Mouse (Mus musculus) hindbrain, embryonic 14.5 days (tissue): ENCODE measurements around the gene Plbd2. TPM values are rescaled to one million over a fixed set of nuclear protein-coding genes. Genes with fewer than 3 reads are reported as not detected.
A peak's percentile ranks its signal among the peaks of the same experiment; 100 is the strongest.

Source experiments
- ATAC-seq: fragments of 200-750 bp; cut with Nextera tagmentation; 2 replicates; pipeline ENCODE4 v1.8.0; 2017; ENCODE audit warnings: moderate number of reproducible peaks, mild to moderate bottlenecking, moderate TSS enrichment, moderate library complexity; ENCODE audit not compliant: low FRiP score
- DNase-seq: peaks from one replicate; pipeline ENCODE4 v3.0.0-alpha.2; 2015; ENCODE audit warnings: low spot score
- H3K27ac ChIP-seq: fragments of 300-500 bp; sonication (generic); 2 replicates; pipeline ENCODE4 v1.5.1; 2014; ENCODE audit warnings: mild to moderate bottlenecking, moderate library complexity
- H3K27me3 ChIP-seq: fragments of 300-500 bp; sonication (generic); 2 replicates; pipeline ENCODE4 v1.6.1; 2014; ENCODE audit warnings: mild to moderate bottlenecking, low read length, mixed read lengths; ENCODE audit not compliant: control insufficient read depth, insufficient read depth
- H3K36me3 ChIP-seq: fragments of 300-500 bp; sonication (generic); replicated peaks from 2 replicates; pipeline ENCODE4 v1.6.1; 2014; ENCODE audit not compliant: control insufficient read depth, insufficient read depth
- H3K4me1 ChIP-seq: fragments of 300-500 bp; sonication (generic); replicated peaks from 2 replicates; pipeline ENCODE4 v1.6.1; 2014; ENCODE audit warnings: antibody characterized with exemption, low read length, mixed read lengths; ENCODE audit not compliant: control insufficient read depth, insufficient read depth
- H3K4me2 ChIP-seq: fragments of 300-500 bp; sonication (generic); replicated peaks from 2 replicates; pipeline ENCODE4 v1.6.1; 2014; ENCODE audit warnings: mild to moderate bottlenecking, moderate library complexity
- H3K4me3 ChIP-seq: fragments of 300-500 bp; sonication (generic); replicated peaks from 2 replicates; pipeline ENCODE4 v1.5.1; 2014; ENCODE audit warnings: mild to moderate bottlenecking, low read length
- H3K9ac ChIP-seq: fragments of 300-500 bp; sonication (generic); 2 replicates; pipeline ENCODE4 v1.6.1; 2014
- H3K9me3 ChIP-seq: fragments of 300-500 bp; sonication (generic); 2 replicates; pipeline ENCODE4 v1.6.1; 2016; ENCODE audit warnings: low read length; ENCODE audit not compliant: control insufficient read depth
- WGBS: fragments of 180-500 bp; shearing (Covaris S2); extraction: QIAGEN DNeasy Blood & Tissue Kit; methylation state at CpG from one replicate; pipeline ENCODE4 v1.1.7; 2014; 5-methylcytosine and 5-hydroxymethylcytosine counted together
- polyA plus RNA-seq: library from polyadenylated mRNA; unstranded; fragments of >200 nt; fragmentation: Nextera tagmentation; extraction: Ambion mirVana; gene quantifications from 2 replicates; pipeline ENCODE4 v1.2.1, GENCODE M21; 2014

Plbd2 gene
- polyA plus RNA-seq, 1 experiment from 2014 or later = 28.8 TPM

DNA sequence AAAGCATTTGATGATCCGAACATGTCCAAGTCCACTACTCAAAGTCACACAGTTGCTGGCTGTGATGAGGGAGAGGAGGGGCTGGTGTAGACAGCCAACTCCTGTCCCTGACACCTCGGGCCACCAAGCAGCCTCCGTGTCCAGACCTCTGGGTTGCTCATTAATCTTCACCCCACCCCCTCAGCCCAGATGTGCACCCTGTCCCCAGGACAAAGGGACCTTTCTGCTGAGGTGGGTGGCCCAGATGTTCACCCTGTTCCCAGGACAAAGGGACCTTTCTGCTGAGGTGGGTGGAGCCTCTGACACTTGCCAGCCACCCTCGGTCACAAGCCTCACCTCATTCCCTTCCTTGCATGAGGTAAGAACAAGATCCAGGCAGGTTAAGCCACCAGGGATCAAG lies 31.9 kb downstream of the Plbd2 start:
- WGBS = 53% methylated on average over 4 of the region's 4 CpGs
- Histone ChIP-seq H3K27me3 (no peaks in the 10 kb centered on the region), H3K36me3 (no peaks in the 10 kb centered on the region), H3K4me3 (no peak overlapping the region), H3K9me3 (no peaks in the 10 kb centered on the region), H3K4me1 (no peaks in the 10 kb centered on the region), H3K9ac (no peak overlapping the region), H3K4me2 (no peak overlapping the region), H3K27ac (no peak overlapping the region)
- no peak for ATAC-seq
- DNase-seq = no peak

DNA sequence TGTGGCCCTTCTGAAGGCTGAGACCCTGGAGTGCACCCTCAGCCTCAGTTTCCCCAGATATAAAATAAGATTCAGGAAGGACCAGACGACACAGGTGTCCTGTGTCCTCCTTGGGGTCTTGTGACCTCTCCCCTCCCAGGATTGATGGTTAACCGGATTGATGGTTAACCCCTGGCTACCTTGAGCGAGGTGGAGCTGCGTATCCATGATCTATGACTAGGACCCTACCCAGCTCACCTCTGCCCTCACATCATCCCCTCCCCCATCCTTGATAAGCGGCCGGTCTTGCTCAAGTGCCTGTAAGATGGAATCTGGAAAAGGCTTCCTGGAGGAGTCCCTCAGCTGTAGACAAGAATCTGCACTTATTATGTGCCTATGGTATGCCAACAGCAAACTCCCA lies 34.6 kb downstream of the Plbd2 start:
- ATAC-seq (no peak), DNase-seq (no peak)
- no peak overlapping the region for H3K9ac ChIP-seq
- H3K36me3 ChIP-seq = no peaks in the 10 kb centered on the region
- no peaks in the 10 kb centered on the region for H3K9me3 ChIP-seq
- no peak overlapping the region for H3K4me3 ChIP-seq
- WGBS = 88% methylated on average over 6 of the region's 6 CpGs
- H3K4me2 ChIP-seq = no peak overlapping the region
- H3K27me3 ChIP-seq = no peaks in the 10 kb centered on the region
- no peaks in the 10 kb centered on the region for H3K4me1 ChIP-seq
- no peak overlapping the region for H3K27ac ChIP-seq

DNA sequence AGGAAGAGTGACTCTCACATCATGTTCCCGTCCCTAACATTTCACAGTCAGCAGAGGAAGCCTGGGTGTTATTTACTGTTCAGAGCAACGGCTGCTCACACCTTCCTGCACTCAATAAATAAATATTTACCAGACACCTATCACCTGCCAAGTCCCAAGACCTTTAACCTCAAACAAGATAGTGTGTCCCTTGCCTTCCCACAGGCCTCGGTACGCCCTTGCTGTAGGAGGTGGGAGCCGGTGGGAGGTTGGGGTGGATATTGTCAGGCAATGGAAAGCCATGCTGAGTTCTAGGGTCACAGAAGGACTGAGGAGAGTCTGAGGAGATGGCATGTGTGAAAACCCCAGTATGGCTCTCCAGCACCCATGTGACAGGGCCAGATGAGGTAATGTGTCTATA lies 35.1 kb downstream of the Plbd2 start:
- Histone ChIP-seq H3K27me3 (no peaks in the 10 kb centered on the region), H3K9me3 (no peaks in the 10 kb centered on the region), H3K36me3 (no peaks in the 10 kb centered on the region), H3K4me2 (no peak overlapping the region), H3K27ac (no peak overlapping the region), H3K9ac (no peak overlapping the region), H3K4me3 (no peak overlapping the region), H3K4me1 (no peaks in the 10 kb centered on the region)
- WGBS = 90% methylated on average over 5 of the region's 5 CpGs
- no peak for ATAC-seq
- DNase-seq = no peak

DNA sequence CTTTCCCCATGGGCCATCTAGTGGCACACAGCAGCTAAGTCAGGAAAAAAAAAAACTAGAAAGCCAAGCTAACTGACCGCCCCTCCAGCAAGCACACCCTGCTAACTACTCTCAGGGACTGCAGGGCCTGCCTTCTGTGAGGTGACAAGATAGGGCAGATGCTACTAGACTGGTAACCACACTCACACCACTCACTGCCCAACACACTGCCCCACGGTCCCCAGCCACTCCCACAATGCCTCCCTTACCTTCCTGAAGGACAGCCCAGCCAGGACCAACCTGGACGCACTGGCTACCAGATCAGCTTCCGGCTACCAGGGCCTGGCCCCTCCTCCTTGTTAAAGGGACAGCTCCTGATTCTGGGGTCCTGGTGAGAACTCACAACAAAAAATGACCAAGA lies 36.4 kb downstream of the Plbd2 start:
- 0 out of 2 replicates have a peak overlapping the region, but pooled peaks have one; percentile 35 for H3K9ac ChIP-seq
- H3K4me1 ChIP-seq = no peaks in the 10 kb centered on the region
- no peaks in the 10 kb centered on the region for H3K36me3 ChIP-seq
- H3K27ac ChIP-seq = no peak overlapping the region
- peak overlapping the region; percentile 20 for H3K4me3 ChIP-seq
- ATAC-seq (no peak), DNase-seq (no peak)
- no peaks in the 10 kb centered on the region for H3K9me3 ChIP-seq
- no peaks in the 10 kb centered on the region for H3K27me3 ChIP-seq
- WGBS = 13% methylated on average over 4 of the region's 4 CpGs
- H3K4me2 ChIP-seq = peak overlapping the region; percentile 38

DNA sequence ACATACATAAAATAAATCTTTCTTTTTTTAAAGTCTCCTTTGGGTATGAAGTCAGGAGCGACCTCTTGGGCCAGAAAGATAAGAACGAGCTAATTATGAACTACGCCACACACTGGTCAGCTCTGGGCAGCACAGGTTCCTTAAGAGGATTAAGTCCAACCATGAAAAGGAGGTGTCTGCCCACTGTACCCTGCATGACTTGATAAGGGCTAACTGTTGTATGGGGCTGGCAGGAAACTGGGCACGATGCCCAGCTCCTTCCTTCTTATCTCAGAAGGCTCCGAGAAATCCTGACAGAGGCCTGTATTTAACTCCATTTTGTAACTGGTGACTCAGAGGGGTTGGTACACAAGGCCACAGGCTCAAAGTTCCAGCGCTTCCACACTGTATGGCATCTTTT lies 37.6 kb downstream of the Plbd2 start:
- 82% methylated on average over 6 of the region's 6 CpGs for WGBS
- Histone ChIP-seq H3K36me3 (no peaks in the 10 kb centered on the region), H3K4me3 (no peak overlapping the region), H3K9me3 (no peaks in the 10 kb centered on the region), H3K4me1 (no peaks in the 10 kb centered on the region), H3K27ac (no peak overlapping the region), H3K4me2 (no peak overlapping the region), H3K9ac (no peak overlapping the region), H3K27me3 (no peaks in the 10 kb centered on the region)
- DNase-seq (no peak), ATAC-seq (no peak)

DNA sequence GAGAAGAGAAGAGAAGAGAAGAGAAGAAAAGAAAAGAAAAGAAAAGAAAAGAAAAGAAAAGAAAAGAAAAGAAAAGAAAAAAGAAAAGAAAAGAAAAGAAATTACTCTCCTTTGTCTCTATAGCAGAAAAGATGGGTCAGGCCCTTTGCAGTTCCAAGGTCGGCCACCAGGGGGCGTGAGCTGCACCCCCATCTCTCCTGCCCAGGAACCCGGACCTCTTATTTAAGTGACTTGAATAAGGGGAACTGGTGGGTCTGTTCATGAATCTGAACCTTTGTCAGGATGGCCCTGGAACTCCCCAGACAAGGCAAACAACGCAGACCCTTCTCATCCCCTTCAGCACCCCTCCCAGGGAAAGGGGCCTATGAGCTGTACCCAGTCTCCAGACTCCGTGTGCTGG lies 38.4 kb downstream of the Plbd2 start:
- no peak overlapping the region for H3K9ac ChIP-seq
- H3K27me3 ChIP-seq = no peaks in the 10 kb centered on the region
- no peaks in the 10 kb centered on the region for H3K36me3 ChIP-seq
- H3K27ac ChIP-seq = no peak overlapping the region
- DNase-seq (no peak), ATAC-seq (no peak)
- no peaks in the 10 kb centered on the region for H3K4me1 ChIP-seq
- no peak overlapping the region for H3K4me3 ChIP-seq
- no peaks in the 10 kb centered on the region for H3K9me3 ChIP-seq
- WGBS = 44% methylated on average over 5 of the region's 5 CpGs
- H3K4me2 ChIP-seq = no peak overlapping the region

DNA sequence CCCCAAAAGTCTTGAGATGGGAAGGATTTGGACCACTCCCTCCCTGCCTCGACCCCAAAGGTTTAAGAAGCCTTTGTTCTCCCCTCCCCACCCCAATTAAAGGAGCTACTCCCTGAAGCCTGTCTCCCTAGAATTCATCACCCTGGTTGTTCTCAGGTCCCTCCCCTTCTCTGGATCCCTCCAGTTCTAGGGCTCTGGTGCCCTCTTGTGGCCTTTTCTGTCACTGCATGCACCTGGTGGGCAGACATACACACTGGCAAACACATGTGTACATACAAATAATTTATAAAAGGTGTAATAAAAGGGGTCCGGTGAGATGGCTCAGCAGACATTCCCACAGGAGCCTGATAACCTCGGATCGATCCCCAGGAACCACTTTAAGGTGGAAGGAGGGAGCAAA lies 39.1 kb downstream of the Plbd2 start:
- no peak for DNase-seq
- H3K9ac ChIP-seq = no peak overlapping the region
- no peaks in the 10 kb centered on the region for H3K4me1 ChIP-seq
- no peak for ATAC-seq
- H3K36me3 ChIP-seq = no peaks in the 10 kb centered on the region
- no peak overlapping the region for H3K4me3 ChIP-seq
- whole genome bisulfite sequencing = 84% methylated on average over 4 of the region's 4 CpGs
- H3K9me3 ChIP-seq = no peaks in the 10 kb centered on the region
- no peak overlapping the region for H3K27ac ChIP-seq
- no peak overlapping the region for H3K4me2 ChIP-seq
- H3K27me3 ChIP-seq = no peaks in the 10 kb centered on the region

DNA sequence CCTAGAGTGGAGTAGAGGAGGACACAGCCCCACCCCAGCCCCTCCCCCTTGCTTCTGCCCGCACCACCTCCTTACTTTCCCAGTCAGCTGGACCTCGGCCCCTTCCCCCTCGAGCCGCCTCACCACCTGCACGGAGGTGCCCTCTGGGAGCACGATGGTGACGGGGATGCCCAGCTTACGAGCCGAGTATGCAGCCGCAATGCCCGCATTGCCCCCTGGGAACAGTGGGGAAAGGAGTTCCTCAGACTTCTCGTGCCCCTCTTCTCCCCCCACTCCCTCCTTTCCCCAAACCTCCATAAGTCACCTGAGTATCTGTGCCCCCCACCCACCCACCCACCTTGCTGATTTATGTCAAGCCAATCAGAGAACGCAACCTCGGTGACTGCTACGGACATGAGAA lies 41.5 kb downstream of the Plbd2 start:
- no peaks in the 10 kb centered on the region for H3K27me3 ChIP-seq
- WGBS = 71% methylated on average over 15 of the region's 15 CpGs
- ATAC-seq = no peak
- no peak overlapping the region for H3K4me3 ChIP-seq
- H3K9ac ChIP-seq = no peak overlapping the region
- no peaks in the 10 kb centered on the region for H3K9me3 ChIP-seq
- H3K4me2 ChIP-seq = no peak overlapping the region
- no peak overlapping the region for H3K27ac ChIP-seq
- H3K4me1 ChIP-seq = no peaks in the 10 kb centered on the region
- H3K36me3 ChIP-seq = no peaks in the 10 kb centered on the region
- no peak for DNase-seq

DNA sequence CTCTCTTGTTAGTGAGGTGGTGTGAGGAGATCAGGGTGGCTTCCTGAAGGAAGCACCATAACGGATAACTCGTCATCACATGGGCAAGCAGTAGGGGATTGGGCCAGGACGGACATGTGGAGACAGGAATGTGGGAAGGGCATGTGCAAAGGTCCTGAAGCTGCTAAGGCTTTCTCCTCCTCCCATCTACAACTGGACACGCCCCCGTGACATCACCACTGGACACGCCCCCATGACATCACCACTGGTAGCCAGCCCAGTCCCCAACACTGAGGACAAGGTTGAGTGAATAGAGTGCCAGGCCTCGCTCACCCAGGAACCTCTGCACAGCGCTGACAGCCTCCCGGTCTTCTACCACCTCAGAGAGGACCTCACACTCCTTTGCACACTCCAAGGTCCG lies 44.3 kb downstream of the Plbd2 start:
- Histone ChIP-seq H3K4me3 (no peak overlapping the region), H3K27ac (no peak overlapping the region), H3K27me3 (no peaks in the 10 kb centered on the region), H3K9ac (no peak overlapping the region), H3K4me2 (no peak overlapping the region), H3K9me3 (no peaks in the 10 kb centered on the region), H3K4me1 (no peaks in the 10 kb centered on the region), H3K36me3 (no peaks in the 10 kb centered on the region)
- DNase-seq (no peak), ATAC-seq (0 out of 2 replicates have a peak, but pooled peaks have one; percentile 6)
- WGBS = 80% methylated on average over 10 of the region's 10 CpGs

DNA sequence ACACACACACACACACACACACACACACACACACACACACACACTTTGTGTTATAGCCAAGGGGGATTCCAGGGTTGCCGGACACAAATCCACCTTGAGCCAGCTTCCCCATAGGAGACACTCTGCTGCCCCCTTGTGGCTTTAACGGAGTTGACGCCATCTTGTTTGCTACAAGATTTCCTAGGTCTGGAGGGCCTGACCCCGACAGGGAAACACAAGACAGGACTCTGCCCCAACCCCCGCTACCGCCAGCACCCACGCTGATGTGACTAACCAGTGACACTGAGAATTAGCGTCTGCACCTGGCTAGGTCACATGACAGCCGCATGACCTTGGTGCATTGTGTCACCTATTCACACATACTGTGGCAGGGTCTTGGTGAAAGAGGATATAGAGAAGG lies 45.8 kb downstream of the Plbd2 start:
- Histone ChIP-seq H3K4me1 (no peaks in the 10 kb centered on the region), H3K4me2 (no peak overlapping the region), H3K36me3 (no peaks in the 10 kb centered on the region), H3K4me3 (no peak overlapping the region), H3K27me3 (no peaks in the 10 kb centered on the region), H3K27ac (no peak overlapping the region), H3K9me3 (no peaks in the 10 kb centered on the region), H3K9ac (no peak overlapping the region)
- peak; percentile 88 for DNase-seq
- ATAC-seq = no peak
- WGBS = 5% methylated on average over 9 of the region's 9 CpGs
